Mouse (Mus musculus): Measurements from ENCODE around the gene Lipt2. TPM values are rescaled to one million over a fixed set of nuclear protein-coding genes. Genes with fewer than 3 reads are reported as not detected.

Gene Lipt2
- polyA plus RNA-seq, 1 experiment from 2014 or later: 17.8 TPM

- Histone ChIP-seq H3K36me3 (no peaks in the 10 kb centered on the region), H3K4me2 (replicated peaks) (no peak overlapping the region), H3K9ac (replicated peaks) (no peak overlapping the region), H3K9me3 (no peaks in the 10 kb centered on the region), H3K4me3 (no peak overlapping the region), H3K27me3 (no peaks in the 10 kb centered on the region), H3K4me1 (no peaks in the 10 kb centered on the region), H3K27ac (replicated peaks) (no peak overlapping the region)
- ATAC-seq (replicated peaks): no peak
- 78% methylated on average over 6 of the region's 6 CpGs for WGBS
These were observed 45.8 kb downstream of the Lipt2 start for GRCm38 (mm10) chr7:100204871-100205270.

GRCm38 (mm10) chr7:100206144-100206543, 47.1 kb downstream of the Lipt2 start:
- Histone ChIP-seq H3K27me3 (no peaks in the 10 kb centered on the region), H3K4me3 (no peak overlapping the region), H3K36me3 (no peaks in the 10 kb centered on the region), H3K4me1 (no peaks in the 10 kb centered on the region), H3K27ac (replicated peaks) (no peak overlapping the region), H3K9me3 (no peaks in the 10 kb centered on the region), H3K9ac (replicated peaks) (no peak overlapping the region), H3K4me2 (replicated peaks) (no peak overlapping the region)
- 98% methylated on average over 2 of the region's 2 CpGs for WGBS
- ATAC-seq (replicated peaks): no peak

- Histone ChIP-seq H3K36me3 (no peaks in the 10 kb centered on the region), H3K9ac (replicated peaks) (no peak overlapping the region), H3K27ac (replicated peaks) (no peak overlapping the region), H3K27me3 (no peaks in the 10 kb centered on the region), H3K9me3 (no peaks in the 10 kb centered on the region), H3K4me3 (no peak overlapping the region), H3K4me2 (replicated peaks) (no peak overlapping the region), H3K4me1 (no peaks in the 10 kb centered on the region)
- ATAC-seq (replicated peaks): no peak
These were observed 48.8 kb downstream of the Lipt2 start for GRCm38 (mm10) chr7:100207886-100208285.

Other genes starting within 250 kb of the Lipt2 start
- 5.1 TPM in 2 replicates for gene Rnf169, start 178.8 kb upstream of the Lipt2 start, polyA plus RNA-seq (2015; fragmentation: Nextera tagmentation; extraction: Ambion mirVana)
- not detected in 2 replicates for gene Chrdl2, start 153.1 kb upstream of the Lipt2 start, polyA plus RNA-seq (2015; fragmentation: Nextera tagmentation; extraction: Ambion mirVana)
- 54.5 and 54.9 TPM in 2 replicates for gene Pold3, start 37.7 kb upstream of the Lipt2 start, polyA plus RNA-seq (2015; fragmentation: Nextera tagmentation; extraction: Ambion mirVana)
- 0.66 and 1.0 TPM in 2 replicates for gene Kcne3, start 17.2 kb downstream of the Lipt2 start, polyA plus RNA-seq (2015; fragmentation: Nextera tagmentation; extraction: Ambion mirVana)
- gene Pgm2l1, start 68.1 kb downstream of the Lipt2 start, polyA plus RNA-seq (2015; fragmentation: Nextera tagmentation; extraction: Ambion mirVana): 13.5 and 14.5 TPM in 2 replicates
- gene P4ha3, start 126.2 kb downstream of the Lipt2 start, polyA plus RNA-seq (2015; fragmentation: Nextera tagmentation; extraction: Ambion mirVana): 2.4 and 2.7 TPM in 2 replicates
- gene C2cd3, start 213.0 kb downstream of the Lipt2 start, polyA plus RNA-seq (2015; fragmentation: Nextera tagmentation; extraction: Ambion mirVana): 28.8 and 29.7 TPM in 2 replicates
- gene Ppme1, start 213.0 kb downstream of the Lipt2 start, polyA plus RNA-seq (2015; fragmentation: Nextera tagmentation; extraction: Ambion mirVana): 145 and 155 TPM in 2 replicates

All from forebrain, embryonic 15.5 days (tissue).